Mouse (Mus musculus): ENCODE results near the gene Rad9a.

DNA sequence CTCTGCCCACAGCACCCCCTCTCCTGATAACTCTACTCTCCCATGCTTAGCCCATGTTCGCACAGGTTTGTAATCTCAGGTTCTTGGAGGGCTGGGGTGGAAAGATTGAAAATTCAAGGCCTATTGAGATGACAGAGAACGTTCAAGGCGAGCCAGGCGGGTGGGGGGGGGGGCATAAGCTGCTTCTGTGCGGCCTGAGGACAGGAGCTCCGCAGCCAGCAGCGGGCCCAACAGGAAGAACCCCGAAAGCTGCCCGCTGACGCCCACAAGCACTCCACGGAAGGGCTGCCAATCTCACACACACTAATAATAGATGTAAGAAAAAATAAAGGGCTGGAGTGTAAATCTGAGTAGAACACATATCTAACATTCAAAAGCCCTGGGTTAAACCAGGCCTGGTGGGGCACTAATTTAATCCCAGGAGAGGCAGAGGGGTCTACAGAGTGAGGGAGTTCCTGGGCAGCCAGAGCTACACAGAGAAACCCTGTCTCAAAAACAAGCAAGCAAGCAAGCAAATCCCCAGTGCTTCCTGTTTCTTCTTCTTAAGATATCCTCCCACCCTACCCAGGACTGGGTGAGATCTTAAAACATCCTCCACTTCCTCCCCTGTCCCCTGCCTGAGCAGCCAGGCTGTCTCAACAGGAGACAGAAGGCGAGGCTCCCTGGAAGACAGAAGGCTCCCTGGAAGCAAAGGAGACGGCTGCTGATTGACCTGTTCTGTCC lies 2.3 kb upstream of the Rad9a start:
- no peak for TF ChIP-seq CTCF (IDR thresholded peaks at IDR 0.05; ENCODE audit: control insufficient read depth, insufficient read depth, insufficient replicate concordance, low read depth, low read length)
- TF ChIP-seq POLR2A (IDR thresholded peaks at IDR 0.05; ENCODE audit: control insufficient read depth, low read depth, low read length) = no peak
